Mouse (Mus musculus): ENCODE data around the gene Nrxn3. TPM values are rescaled to one million over a fixed set of nuclear protein-coding genes. Genes with fewer than 3 reads are reported as not detected.

Gene Nrxn3
- polyA plus RNA-seq, 2 experiments from 2014 or later: not detected

GRCm38 (mm10) chr12:89719194-89720080 lies 996.8 kb downstream of the Nrxn3 start:
- ATAC-seq: peak; percentile 94

DNA sequence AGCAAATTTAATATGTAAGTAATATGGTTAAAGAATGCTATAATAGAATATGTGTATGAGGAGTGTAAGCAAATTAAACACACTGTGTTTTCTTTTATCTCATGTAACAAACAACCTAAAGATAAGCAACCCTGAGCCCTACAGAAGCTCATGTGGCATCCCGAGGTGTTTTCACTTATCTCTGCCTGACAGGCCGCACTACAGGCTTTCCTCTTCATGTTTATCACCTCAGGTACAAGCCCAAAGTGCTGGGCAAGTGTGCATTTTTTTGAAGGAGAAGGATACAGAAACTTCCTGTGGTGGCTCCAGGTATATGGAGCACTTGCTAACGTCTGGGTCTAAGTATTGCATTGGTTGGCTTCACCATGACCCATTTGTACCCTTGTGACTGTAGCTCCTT lies 998.3 kb downstream of the Nrxn3 start:
- no peak for ATAC-seq

DNA sequence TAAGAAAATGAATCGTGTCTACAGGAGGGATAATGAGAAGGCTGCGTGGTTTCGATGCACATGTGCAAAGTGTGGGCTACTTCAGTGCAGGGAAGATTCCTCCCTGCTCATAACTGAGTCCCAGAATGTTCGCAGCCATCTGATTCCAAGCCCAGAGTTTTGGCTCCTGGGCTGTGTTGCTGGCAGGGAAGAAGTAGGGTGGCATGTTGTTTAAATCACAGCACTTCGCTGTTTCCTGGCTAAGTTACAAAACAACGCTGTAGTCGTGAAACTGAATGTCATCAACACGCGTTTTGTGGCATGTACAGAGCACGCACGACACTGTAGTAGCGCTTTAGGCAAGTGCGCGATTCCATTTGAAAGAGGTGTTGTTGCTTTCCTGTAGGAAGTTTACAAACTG lies 999.8 kb downstream of the Nrxn3 start:
- ATAC-seq: no peak

GRCm38 (mm10) chr12:89724048-89724447 lies 1001.4 kb downstream of the Nrxn3 start:
- no peak for ATAC-seq

DNA sequence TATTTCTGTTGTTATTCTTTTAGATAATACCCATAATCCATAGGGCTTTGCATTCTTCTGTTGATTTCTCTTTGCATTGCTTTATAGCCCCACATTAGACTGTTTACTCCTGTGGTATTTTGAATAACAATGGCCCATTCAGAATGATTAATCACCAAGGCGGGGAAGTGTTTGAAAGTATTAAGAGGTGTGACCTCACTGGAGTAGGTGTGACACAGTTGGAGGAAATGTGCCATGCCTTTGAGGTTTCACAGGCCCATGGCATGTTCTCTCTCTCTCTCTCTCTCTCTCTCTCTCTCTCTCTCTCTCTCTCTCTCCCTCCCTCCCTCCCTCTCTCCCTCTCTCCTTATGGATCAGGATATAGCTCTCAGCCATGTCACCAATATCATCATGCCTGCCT lies 1019.6 kb downstream of the Nrxn3 start:
- ATAC-seq: no peak

DNA sequence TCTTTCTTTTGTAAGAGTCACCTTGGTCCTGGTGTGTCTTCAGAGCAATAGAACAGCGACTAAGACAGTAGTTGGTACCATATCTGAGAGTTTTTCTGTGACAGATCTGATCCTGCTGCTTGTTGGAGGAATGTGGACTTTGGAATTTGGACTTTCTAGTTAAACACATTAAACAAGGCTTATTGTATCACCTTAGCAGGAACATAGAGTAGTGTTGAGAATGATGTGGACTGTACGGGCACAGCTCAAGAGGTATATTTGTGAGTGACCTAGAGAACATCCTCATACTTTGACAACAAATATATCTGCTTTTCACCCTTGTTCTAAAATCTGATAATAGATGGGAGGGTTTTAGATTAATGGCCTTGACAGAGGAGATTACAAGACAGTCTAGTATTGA lies 1020.1 kb downstream of the Nrxn3 start:
- ATAC-seq: no peak

- no peak for ATAC-seq
Measured at GRCm38 (mm10) chr12:89764191-89765082, 1041.8 kb downstream of the Nrxn3 start.

DNA sequence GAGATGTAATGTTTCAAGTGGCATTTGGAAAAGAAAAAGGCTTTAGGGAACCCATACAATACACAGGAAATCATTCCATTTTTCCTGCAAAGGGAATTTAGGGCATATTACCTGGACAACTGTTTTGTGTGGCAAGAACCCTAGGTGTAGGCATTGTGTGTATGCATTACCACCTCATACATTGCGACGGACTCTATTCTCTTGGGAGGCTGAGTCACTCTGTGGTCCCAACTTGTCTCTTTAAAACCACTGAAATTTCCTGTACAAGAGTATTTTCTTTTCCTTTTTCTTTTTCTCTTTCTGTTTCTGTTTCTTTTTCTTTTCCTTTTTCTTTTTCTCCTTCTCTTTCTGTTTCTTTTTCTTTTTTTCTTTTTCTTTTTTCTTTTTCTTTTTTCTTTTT lies 1042.5 kb downstream of the Nrxn3 start:
- no peak for ATAC-seq

DNA sequence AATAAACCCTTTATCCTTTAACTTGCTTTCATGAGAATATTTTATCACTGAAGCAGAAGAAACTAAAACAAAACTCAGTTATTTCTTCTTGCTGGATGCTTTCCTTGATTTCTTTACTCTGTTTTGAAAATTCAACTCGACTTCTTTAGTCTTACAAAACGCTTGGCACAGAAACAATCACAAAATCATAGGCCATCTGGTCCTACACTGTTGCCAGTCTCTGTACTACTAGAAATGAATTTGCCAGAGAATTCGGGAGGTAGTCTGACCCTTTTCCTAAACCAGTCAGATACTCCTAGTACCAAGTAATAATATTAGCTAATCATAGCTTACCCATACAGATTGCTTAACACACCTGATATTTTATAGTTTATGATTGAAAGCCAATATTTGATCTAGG lies 1066.1 kb downstream of the Nrxn3 start:
- no peak for ATAC-seq

GRCm38 (mm10) chr12:89789981-89790380 lies 1067.3 kb downstream of the Nrxn3 start:
- ATAC-seq: no peak

- ATAC-seq: no peak
Measured at GRCm38 (mm10) chr12:89791829-89792228, 1069.2 kb downstream of the Nrxn3 start.

- ATAC-seq: no peak
Measured at GRCm38 (mm10) chr12:89794741-89795140, 1072.1 kb downstream of the Nrxn3 start.

DNA sequence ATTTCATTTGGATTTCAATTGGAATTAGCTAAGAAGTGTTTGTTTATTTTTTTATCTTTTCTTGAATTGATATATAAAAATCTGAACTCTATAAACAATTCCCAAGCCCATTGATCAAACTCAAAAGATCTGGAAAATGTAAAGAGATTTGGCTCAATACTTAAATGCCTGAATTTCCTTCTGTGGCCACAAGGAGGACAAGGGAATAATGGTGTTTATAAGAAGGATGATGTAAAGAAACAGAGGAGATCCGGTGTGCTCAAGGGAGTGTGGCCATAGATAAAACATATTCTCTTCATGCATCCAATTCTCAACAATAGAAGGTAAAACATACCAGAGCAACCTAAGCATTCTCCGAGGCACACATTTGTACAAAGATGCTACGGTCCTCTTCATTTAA lies 1085.5 kb downstream of the Nrxn3 start:
- no peak for ATAC-seq

DNA sequence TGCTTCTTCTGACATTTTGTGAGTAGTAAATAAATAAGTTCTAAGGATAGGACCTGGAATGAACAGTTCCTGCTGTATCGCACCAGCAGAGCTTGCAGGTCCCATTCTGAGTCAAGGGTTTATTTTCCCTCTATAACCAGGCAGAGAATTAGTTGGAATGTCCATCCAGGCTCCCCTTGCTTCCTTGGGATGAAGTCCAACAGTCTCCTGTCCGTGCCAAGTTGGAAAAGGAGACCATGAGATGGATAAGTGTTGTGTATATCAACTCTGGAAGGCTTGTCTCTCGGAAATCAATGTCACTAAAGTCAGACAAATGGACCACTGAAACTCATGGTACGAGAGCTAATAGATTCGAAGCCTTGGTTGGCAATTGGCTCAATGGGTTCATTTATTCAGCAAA lies 1087.5 kb downstream of the Nrxn3 start:
- ATAC-seq: no peak

DNA sequence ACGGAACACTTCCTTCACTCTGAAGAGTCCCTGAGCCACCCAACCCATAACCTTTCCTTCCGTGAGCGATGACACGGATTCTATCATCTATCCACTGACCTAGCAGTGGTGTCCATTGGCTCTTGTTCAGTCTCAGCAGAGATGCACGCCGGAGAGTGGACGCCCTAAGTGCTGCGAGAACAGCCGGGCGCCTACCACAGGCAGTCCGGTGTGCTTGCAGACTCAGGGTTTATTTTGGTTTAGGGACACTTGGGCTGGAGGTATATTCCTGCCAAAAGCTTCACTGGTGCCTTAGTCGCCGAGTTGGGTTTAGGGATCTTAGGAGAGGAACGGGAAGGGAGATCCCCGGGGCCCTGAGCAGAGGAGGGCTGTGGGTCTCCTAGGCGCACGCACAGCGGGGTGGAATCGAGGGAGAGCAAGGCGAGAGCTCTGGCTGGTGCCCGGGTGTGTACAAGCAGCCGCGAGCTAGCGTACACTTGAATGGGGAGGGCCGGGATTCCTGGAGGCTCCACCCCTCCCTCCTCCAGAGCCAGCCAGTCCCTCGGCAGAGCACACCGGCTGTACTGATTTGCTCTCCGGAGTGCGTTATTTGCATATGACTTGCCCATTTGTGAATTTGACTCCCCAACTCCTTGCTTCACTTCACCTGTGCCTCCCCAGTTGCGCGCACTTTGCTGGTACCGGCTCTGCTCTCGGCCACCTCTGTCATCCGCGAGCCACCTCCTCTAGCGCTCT lies 1089.3 kb downstream of the Nrxn3 start:
- no peak for ATAC-seq

- ATAC-seq: no peak
Measured at GRCm38 (mm10) chr12:89812550-89813207, 1090.0 kb downstream of the Nrxn3 start.

- ATAC-seq: no peak
Measured at GRCm38 (mm10) chr12:89813294-89813693, 1090.6 kb downstream of the Nrxn3 start.

GRCm38 (mm10) chr12:89813718-89814117 lies 1091.0 kb downstream of the Nrxn3 start:
- no peak for ATAC-seq

- ATAC-seq: no peak
Measured at GRCm38 (mm10) chr12:89814536-89814935, 1091.9 kb downstream of the Nrxn3 start.

GRCm38 (mm10) chr12:89817072-89817773 lies 1094.5 kb downstream of the Nrxn3 start:
- ATAC-seq: no peak

DNA sequence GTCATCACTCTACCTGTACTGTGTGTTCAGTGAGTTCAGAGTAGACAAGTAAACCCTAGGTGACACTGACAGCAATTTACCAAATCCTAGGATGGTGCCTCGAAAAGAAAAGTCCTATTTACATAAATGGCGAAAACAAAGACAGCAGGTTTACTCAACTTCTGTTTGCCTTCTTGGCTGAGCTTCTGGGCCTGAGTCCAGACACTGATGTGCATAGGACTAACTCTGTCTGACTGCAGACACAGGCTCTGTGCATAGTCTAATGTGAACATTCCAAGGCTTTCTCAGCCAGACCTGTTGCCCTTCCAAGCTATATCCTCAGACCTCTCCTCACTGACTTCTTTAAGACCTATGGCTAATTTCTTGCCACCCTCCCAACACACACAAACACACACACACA lies 1095.5 kb downstream of the Nrxn3 start:
- ATAC-seq: no peak

DNA sequence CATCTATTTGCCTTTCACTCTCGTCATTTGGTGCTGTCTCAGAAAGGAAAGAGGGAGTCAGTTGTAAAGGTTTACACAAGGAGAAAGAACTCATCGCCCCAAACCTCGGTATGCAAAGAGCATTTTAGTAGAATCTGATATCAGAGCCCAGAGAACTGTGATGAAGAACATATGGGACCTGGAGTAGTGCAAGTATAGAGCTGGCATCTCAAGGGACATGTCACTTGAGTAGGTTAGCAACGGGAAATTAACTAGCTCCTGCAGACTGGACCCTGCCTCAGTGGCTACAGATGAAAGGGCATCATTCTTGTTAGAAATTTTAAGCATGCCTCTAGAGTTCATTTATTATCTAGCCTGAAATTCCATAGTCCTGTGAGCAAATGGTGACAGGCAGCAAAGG lies 1099.5 kb downstream of the Nrxn3 start:
- ATAC-seq: no peak
